Mouse (Mus musculus) bone marrow macrophage, adult 2 months (primary cell): ENCODE data around the gene Dpm1. TPM values are rescaled to one million over a fixed set of nuclear protein-coding genes. Genes with fewer than 3 reads are reported as not detected.
A peak's percentile ranks its signal among the peaks of the same experiment; 100 is the strongest.

Experiments
- H3K27ac ChIP-seq: 2 replicates; pipeline ENCODE4 v1.5.1; 2012; ENCODE audit warnings: low read depth, low read length; ENCODE audit not compliant: insufficient read depth
- H3K4me1 ChIP-seq: 2 replicates; pipeline ENCODE4 v1.6.1; 2012; ENCODE audit warnings: low read length; ENCODE audit not compliant: control insufficient read depth, insufficient read depth
- H3K4me3 ChIP-seq: 2 replicates; pipeline ENCODE4 v1.5.1; 2012; ENCODE audit warnings: mild to moderate bottlenecking, low read length, moderate library complexity; ENCODE audit not compliant: insufficient read depth
- CTCF ChIP-seq: IDR thresholded peaks from 2 replicates; pipeline ENCODE4 v1.5.1; 2012; ENCODE audit warnings: low read depth, mild to moderate bottlenecking, low read length, moderate library complexity
- POLR2A ChIP-seq: IDR thresholded peaks from 2 replicates; pipeline ENCODE4 v1.6.1; 2012; ENCODE audit warnings: mild to moderate bottlenecking, low read depth, low read length, borderline replicate concordance
- polyA plus RNA-seq: library from polyadenylated mRNA; stranded (reverse); fragments of >200 nt; gene quantifications from 2 replicates; pipeline ENCODE4 v1.2.4, GENCODE M21; 2012; ENCODE audit not compliant: missing spikeins, insufficient read depth, insufficient read length

Dpm1 gene
- polyA plus RNA-seq, 1 experiment: 94.1 TPM

DNA sequence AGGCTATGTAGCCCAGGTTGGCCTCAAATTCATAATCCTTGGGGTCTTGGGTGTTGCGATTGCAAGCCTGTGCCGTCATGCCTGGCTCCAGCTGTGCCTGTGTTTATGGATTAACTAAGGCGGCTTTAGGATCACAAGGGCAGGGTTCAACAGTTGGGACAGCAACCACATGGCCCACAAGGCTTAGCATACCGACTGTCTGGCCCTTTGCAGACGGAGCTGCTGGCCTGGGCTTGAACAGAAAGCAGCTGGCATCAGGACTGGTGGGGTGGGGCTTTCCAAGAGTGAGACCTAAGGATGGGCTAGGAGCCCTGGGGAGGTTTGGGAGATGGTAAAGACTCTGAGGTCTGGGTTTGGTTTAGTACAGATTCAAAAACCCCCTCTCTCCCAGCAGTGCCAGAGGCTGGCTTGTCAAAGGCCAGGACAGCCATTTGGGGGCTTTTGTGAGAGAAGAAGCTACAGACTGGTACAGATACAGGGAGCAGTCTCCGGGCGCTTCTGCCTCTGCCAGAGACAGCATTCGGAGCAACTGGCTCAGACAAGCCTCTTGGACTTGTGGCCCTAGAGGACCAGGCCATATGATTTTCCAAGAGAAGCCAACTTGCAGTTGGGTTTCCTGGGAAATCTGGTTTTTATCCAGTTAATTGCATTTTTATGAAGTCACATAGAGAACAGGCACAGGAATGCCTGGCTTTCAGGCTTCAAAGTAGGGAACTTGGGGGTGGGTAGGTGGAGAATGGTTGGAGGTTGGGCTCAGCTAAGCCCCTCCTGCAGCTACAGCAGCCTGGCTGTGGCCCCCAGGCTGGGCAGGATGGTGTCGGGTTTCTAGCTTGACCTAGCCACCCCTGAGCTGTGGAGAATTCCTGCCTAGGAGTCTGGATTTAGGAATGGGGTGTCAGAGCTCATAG lies 61.2 kb downstream of the Dpm1 start:
- no peak overlapping the region for H3K27ac ChIP-seq
- H3K4me3 ChIP-seq: peak overlapping the region; percentile 46; the same call in 1 of the 2 replicates
- peaks cover 10% of the 10 kb centered on the region for H3K4me1 ChIP-seq
- TF ChIP-seq CTCF: no peak
- TF ChIP-seq POLR2A: no peak

GRCm38 (mm10) chr2:168167781-168168180 lies 62.6 kb downstream of the Dpm1 start:
- no peak for TF ChIP-seq CTCF
- no peak for TF ChIP-seq POLR2A
- H3K4me3 ChIP-seq: no peak overlapping the region
- H3K27ac ChIP-seq: no peak overlapping the region
- peaks cover 10% of the 10 kb centered on the region for H3K4me1 ChIP-seq

GRCm38 (mm10) chr2:168166750-168167460 lies 63.5 kb downstream of the Dpm1 start:
- TF ChIP-seq CTCF: no peak
- no peak for TF ChIP-seq POLR2A
- Histone ChIP-seq H3K4me3 (no peak overlapping the region), H3K27ac (no peak overlapping the region), H3K4me1 (peaks cover 10% of the 10 kb centered on the region)

DNA sequence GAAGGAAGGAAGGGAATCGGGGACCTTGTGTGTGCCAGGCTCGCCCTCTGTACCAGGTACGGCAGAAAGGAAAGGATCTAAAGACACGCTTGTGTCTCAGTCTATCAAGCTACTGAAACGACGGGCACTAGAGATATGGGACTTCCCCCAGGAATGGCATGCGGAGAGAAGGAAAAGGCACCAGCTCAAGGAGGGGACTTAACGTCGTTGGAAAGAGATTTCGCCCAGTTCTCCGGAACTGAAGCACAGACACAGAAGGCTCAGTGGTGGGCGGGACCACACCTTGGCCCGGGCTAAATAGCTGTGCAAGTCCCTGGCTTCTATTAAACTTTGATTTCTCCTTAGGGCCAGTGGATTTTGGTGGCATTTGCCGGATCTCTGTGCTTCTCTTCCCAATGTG lies 68.4 kb downstream of the Dpm1 start:
- Histone ChIP-seq H3K4me3 (0 out of 2 replicates have a peak overlapping the region, but pooled peaks have one; percentile 11), H3K4me1 (no peaks in the 10 kb centered on the region), H3K27ac (no peak overlapping the region)
- no peak for TF ChIP-seq CTCF
- no peak for TF ChIP-seq POLR2A

DNA sequence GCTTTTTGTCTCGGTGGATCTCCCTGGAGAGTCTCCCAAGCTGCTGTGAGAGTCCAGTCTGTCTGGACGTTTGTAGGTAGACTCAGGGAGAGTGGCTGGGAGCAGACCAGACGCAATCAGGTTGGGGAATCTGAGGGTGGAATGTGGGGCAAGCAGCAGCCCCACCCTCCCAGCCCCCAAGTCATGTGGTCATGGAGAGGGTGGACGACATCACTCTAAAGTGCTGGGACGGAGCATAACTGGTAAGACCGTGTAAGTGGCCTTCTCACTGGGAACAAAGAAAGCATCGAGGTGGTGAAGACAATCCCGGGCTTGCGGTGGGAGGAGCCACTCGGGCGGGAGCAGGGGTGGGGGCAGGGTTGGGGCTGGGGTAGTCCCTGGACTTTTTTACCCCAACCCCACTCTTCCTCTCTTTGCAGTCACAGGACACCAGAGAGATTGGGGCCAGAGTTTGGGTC lies 68.8 kb downstream of the Dpm1 start:
- TF ChIP-seq POLR2A (no peak), CTCF (no peak)
- Histone ChIP-seq H3K27ac (no peak overlapping the region), H3K4me3 (0 out of 2 replicates have a peak overlapping the region, but pooled peaks have one; percentile 11), H3K4me1 (no peaks in the 10 kb centered on the region)

- Histone ChIP-seq H3K4me1 (no peaks in the 10 kb centered on the region), H3K27ac (no peak overlapping the region), H3K4me3 (no peak overlapping the region)
- TF ChIP-seq POLR2A (no peak), CTCF (no peak)
Measured at GRCm38 (mm10) chr2:168160370-168160930, 69.9 kb downstream of the Dpm1 start.

Other genes starting within 250 kb of the Dpm1 start
- gene Ripor3, start 220.0 kb downstream of the Dpm1 start, polyA plus RNA-seq: not detected in 2 replicates
- gene Pard6b, start 149.6 kb downstream of the Dpm1 start, polyA plus RNA-seq: not detected in 2 replicates
- 15.9 and 16.3 TPM in 2 replicates for gene Adnp, start 23.5 kb downstream of the Dpm1 start, polyA plus RNA-seq
- 33.3 and 35.3 TPM in 2 replicates for gene Gm20716, start 227 bp downstream of the Dpm1 start, polyA plus RNA-seq
- 5.3 and 6.5 TPM in 2 replicates for gene Mocs3, start within 50 bp of the Dpm1 start, polyA plus RNA-seq
- gene Kcng1, start 51.1 kb upstream of the Dpm1 start, polyA plus RNA-seq: not detected in 2 replicates